Mouse (Mus musculus) C2C12 (cell line): ENCODE results near the gene Dapk1. TPM values are rescaled to one million over a fixed set of nuclear protein-coding genes. Genes with fewer than 3 reads are reported as not detected.

Experiments
- H3K27me3 ChIP-seq: one replicate; pipeline ENCODE4 v1.6.1; 2011; ENCODE audit not compliant: control insufficient read depth, insufficient read depth, insufficient read length
- H3K36me3 ChIP-seq: one replicate; pipeline ENCODE4 v1.6.1; 2011; ENCODE audit not compliant: control insufficient read depth, insufficient read depth
- H3K4me3 ChIP-seq: one replicate; pipeline ENCODE4 v1.5.1; 2011; ENCODE audit warnings: mild to moderate bottlenecking, control low read depth; ENCODE audit not compliant: poor library complexity, insufficient read depth, severe bottlenecking
- H3K79me2 ChIP-seq: one replicate; pipeline ENCODE4 v1.6.1; 2011; ENCODE audit not compliant: control insufficient read depth, insufficient read depth
- H3K79me3 ChIP-seq: one replicate; pipeline ENCODE4 v1.6.1; 2011; ENCODE audit warnings: low read depth, control low read depth
- H3ac ChIP-seq: one replicate; pipeline ENCODE3; 2011; ENCODE audit warnings: low read depth; ENCODE audit not compliant: control insufficient read depth, insufficient read length
- CEBPB ChIP-seq: IDR thresholded peaks from one replicate; pipeline ENCODE4 v1.6.1; 2011; ENCODE audit warnings: low read depth, mild to moderate bottlenecking, control low read depth, moderate library complexity
- CTCF ChIP-seq: IDR thresholded peaks from one replicate; pipeline ENCODE4 v1.5.1; 2011; ENCODE audit not compliant: control insufficient read depth, insufficient read depth, insufficient read length
- FOSL1 ChIP-seq: IDR thresholded peaks from one replicate; pipeline ENCODE4 v1.8.0; 2011; ENCODE audit warnings: mild to moderate bottlenecking, low read length; ENCODE audit not compliant: poor library complexity, insufficient read depth, severe bottlenecking
- MAX ChIP-seq: IDR thresholded peaks from one replicate; pipeline ENCODE4 v1.6.1; 2011; ENCODE audit warnings: mild to moderate bottlenecking, control low read depth
- MYOD1 ChIP-seq: IDR thresholded peaks from one replicate; pipeline ENCODE4 v1.6.1; 2011; ENCODE audit warnings: low read depth; ENCODE audit not compliant: control insufficient read depth, insufficient read length
- MYOG ChIP-seq: IDR thresholded peaks from one replicate; pipeline ENCODE4 v1.6.1; 2011; ENCODE audit not compliant: control insufficient read depth, insufficient read length; ENCODE audit errors: extremely low read depth
- USF1 ChIP-seq: IDR thresholded peaks from one replicate; pipeline ENCODE4 v1.6.1; 2011; ENCODE audit warnings: low read depth, mild to moderate bottlenecking, control low read depth, moderate library complexity
- polyA plus RNA-seq: library from polyadenylated mRNA; unstranded; fragments of >200 nt; fragmentation: generic; extraction: Trizol; gene quantifications from one replicate; pipeline ENCODE4 v1.2.1, GENCODE M21; 2012; ENCODE audit warnings: missing spikeins

The Dapk1 gene
- polyA plus RNA-seq, 1 experiment, result not detected

GRCm38 (mm10) chr13:60742611-60743010 is 140.9 kb downstream of the Dapk1 start:
- Histone ChIP-seq H3K79me3 (no peaks in the 10 kb centered on the region), H3K36me3 (no peaks in the 10 kb centered on the region), H3K4me3 (no peak overlapping the region), H3ac (no peak overlapping the region), H3K27me3 (no peaks in the 10 kb centered on the region), H3K79me2 (no peaks in the 10 kb centered on the region)
- no peak for TF ChIP-seq MYOD1

GRCm38 (mm10) chr13:60743381-60744077 is 141.8 kb downstream of the Dapk1 start:
- no peaks in the 10 kb centered on the region for H3K27me3 ChIP-seq
- no peaks in the 10 kb centered on the region for H3K79me2 ChIP-seq
- no peak overlapping the region for H3ac ChIP-seq
- no peak for TF ChIP-seq MAX
- no peak for TF ChIP-seq CTCF
- TF ChIP-seq MYOD1, result no peak
- no peak for TF ChIP-seq MYOG
- no peaks in the 10 kb centered on the region for H3K79me3 ChIP-seq
- no peak overlapping the region for H3K4me3 ChIP-seq
- H3K36me3 ChIP-seq, result no peaks in the 10 kb centered on the region

DNA sequence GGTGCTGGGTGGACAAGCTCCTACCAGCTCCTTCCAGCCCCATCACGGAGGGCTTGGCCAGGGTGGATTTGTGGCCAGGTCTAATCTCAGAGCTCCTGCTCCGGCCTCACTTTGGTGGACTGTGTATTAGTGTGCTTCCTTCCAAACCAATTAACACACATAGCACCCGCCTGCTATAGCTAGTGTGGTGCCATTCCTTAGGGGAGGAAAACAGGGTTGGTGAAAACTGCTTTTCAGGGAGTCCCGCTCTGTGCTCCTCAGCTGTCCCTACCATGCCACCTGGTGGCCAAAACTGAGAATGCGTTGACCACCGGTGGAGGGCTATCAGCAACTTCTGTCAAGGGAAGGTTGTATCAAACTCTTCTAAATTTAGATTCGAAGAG is 142.3 kb downstream of the Dapk1 start:
- H3K79me2 ChIP-seq, result no peaks in the 10 kb centered on the region
- no peaks in the 10 kb centered on the region for H3K27me3 ChIP-seq
- H3ac ChIP-seq, result no peak overlapping the region
- no peaks in the 10 kb centered on the region for H3K79me3 ChIP-seq
- TF ChIP-seq CEBPB (no peak), CTCF (peak; percentile 55), MYOG (no peak)
- no peaks in the 10 kb centered on the region for H3K36me3 ChIP-seq
- H3K4me3 ChIP-seq, result no peak overlapping the region

- Histone ChIP-seq H3ac (no peak overlapping the region), H3K79me2 (no peaks in the 10 kb centered on the region), H3K79me3 (no peaks in the 10 kb centered on the region), H3K4me3 (no peak overlapping the region), H3K27me3 (no peaks in the 10 kb centered on the region), H3K36me3 (no peaks in the 10 kb centered on the region)
- TF ChIP-seq CEBPB, result no peak
- TF ChIP-seq MYOG, result no peak
- TF ChIP-seq FOSL1, result no peak
- TF ChIP-seq MAX, result no peak
- TF ChIP-seq USF1, result no peak
- no peak for TF ChIP-seq MYOD1
- no peak for TF ChIP-seq CTCF
These were observed 143.0 kb downstream of the Dapk1 start for GRCm38 (mm10) chr13:60744736-60745135.

GRCm38 (mm10) chr13:60745358-60745757 is 143.6 kb downstream of the Dapk1 start:
- TF ChIP-seq MAX, result no peak
- TF ChIP-seq FOSL1, result no peak
- no peak for TF ChIP-seq CTCF
- TF ChIP-seq MYOG, result no peak
- TF ChIP-seq USF1, result no peak
- no peak for TF ChIP-seq CEBPB
- TF ChIP-seq MYOD1, result no peak

GRCm38 (mm10) chr13:60746271-60746670 is 144.5 kb downstream of the Dapk1 start:
- no peak overlapping the region for H3ac ChIP-seq
- no peaks in the 10 kb centered on the region for H3K36me3 ChIP-seq
- no peak for TF ChIP-seq USF1
- no peak for TF ChIP-seq CEBPB
- H3K4me3 ChIP-seq, result no peak overlapping the region
- H3K27me3 ChIP-seq, result no peaks in the 10 kb centered on the region
- no peaks in the 10 kb centered on the region for H3K79me3 ChIP-seq
- no peaks in the 10 kb centered on the region for H3K79me2 ChIP-seq

More at GRCm38 (mm10) chr13:60745358-60745757, 143.6 kb downstream of the Dapk1 start:
- Histone ChIP-seq H3K79me2 (no peaks in the 10 kb centered on the region), H3ac (no peak overlapping the region), H3K4me3 (no peak overlapping the region), H3K27me3 (no peaks in the 10 kb centered on the region), H3K79me3 (no peaks in the 10 kb centered on the region), H3K36me3 (no peaks in the 10 kb centered on the region)
